Mouse (Mus musculus): Measurements from ENCODE around the gene Tgoln1. TPM values are rescaled to one million over a fixed set of nuclear protein-coding genes. Genes with fewer than 3 reads are reported as not detected.

Tgoln1 gene
- total RNA-seq, 2 experiments from 2014 or later = 29.7 to 30.3 TPM

DNA sequence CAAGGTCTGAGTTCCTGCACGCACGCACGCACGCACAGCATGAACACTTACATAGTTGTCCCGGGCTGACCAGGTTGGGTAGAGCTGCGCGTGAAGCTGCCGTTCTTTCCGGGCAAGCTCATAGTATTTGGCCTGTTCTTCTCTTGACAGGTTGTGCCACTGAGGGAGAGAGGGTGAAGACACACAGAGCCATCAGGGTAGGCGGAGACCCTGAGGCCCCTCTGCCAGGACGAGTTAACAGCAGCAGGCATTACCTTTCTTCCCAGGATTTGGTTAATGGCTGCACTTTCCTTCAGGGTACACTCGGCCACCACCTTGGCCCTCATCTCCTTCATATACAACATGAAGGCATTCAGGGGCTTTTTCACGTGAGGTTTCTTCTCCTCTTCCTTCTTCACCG lies 14.2 kb upstream of the Tgoln1 start:
- intact Hi-C loops (cut with DNase I) = no loop called here
- no peak for DNase-seq

DNA sequence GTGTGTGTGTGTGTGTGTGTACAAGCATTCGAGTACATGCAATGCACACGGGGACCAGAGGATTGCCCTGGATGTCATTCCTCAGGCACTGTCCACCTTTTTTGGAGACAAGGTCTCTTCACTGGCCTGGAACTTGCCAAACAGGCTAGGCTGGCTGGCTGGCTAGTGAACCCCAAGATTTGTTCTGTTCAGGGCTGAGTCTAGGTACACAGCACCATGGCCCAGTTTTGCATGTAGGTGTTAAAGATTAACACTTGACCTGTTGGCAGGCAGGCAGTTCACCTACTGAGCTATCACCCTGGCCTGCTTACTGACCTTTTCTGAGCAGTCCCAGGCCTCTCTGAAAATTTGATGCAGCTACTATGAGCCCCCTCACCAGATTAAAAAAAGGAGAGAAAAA lies 13.6 kb upstream of the Tgoln1 start:
- intact Hi-C loops (cut with DNase I) = no loop called here

DNA sequence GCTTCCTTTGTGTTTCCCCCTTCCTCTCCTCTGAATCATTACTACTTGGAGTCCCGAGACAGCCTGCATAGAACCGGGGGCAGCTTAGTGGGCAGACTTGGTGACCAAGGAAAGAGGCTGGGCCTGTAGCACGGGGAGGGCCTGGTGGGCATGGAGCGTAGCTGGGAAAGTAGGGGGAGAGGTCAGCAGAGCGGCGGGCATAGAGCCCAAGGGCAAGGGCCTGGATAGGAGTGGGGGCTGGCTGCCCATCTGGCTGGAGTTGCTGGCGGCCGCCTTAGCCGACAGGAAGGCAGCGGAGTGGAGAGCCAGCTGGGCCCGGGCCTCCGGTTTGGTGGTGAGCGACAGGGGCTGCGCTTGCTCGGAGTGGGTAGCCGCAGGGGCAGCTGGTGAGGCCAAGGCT lies 10.5 kb upstream of the Tgoln1 start:
- DNase-seq = peak; percentile 81

More for the DNA sequence above, 13.6 kb upstream of the Tgoln1 start:
- DNase-seq = no peak

DNA sequence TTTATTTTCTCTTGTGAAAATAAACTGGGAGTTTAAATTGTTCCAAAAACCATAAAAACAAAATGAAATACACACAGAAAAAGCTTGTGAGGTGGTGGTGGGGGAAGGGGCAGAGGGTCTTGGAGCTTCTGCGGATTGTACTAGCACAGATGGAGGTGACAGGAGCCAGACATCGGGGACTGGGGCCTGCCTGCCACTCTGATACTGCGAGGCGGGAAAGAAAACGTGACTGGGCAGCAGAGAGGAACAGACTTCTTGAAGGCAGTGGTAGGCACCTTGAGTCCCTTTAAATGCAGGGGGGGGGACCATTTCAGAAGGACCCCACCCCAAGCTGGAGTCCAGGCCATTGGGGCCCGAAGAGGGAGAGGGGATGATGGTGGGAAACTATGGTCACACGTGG lies 9.6 kb upstream of the Tgoln1 start:
- intact Hi-C loops (cut with DNase I) = no loop called here
- DNase-seq = no peak

More for the DNA sequence above, 10.5 kb upstream of the Tgoln1 start:
- intact Hi-C loops (cut with DNase I) = no loop called here

DNA sequence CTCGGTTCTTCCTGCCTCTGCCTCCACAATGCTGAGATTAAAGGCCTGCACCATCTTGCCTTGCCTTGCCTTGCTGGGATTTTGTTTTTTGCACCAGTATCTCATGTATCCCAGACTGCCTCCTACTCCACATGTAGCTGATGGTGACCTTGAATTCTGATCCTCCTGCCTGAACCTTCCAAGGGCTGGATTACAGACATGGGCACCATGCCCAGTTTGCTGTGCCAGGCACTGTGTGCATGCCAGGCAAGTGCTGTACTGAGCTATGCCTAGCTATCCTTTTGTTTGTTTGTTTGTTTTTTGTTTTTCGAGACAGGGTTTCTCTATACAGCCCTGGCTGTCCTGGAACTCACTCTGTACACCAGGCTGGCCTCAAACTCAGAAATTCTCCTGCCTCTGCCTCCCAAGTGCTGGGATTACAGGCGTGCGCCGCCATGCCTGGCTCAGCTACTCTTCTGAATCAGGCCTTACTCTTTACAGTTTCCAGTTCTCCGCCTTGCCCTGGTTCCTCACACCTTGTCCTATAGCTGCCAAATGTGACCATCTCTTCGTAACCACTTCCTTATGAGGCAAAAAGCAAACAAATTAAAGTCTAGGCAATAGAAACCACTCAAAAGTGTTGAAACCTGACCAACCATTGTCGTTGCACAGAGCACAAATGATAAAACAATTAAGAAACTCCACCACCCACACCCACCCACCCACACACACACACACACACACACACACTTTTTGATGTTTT lies 7.0 kb upstream of the Tgoln1 start:
- no peak for DNase-seq
- intact Hi-C loops (cut with DNase I) = no loop called here

DNA sequence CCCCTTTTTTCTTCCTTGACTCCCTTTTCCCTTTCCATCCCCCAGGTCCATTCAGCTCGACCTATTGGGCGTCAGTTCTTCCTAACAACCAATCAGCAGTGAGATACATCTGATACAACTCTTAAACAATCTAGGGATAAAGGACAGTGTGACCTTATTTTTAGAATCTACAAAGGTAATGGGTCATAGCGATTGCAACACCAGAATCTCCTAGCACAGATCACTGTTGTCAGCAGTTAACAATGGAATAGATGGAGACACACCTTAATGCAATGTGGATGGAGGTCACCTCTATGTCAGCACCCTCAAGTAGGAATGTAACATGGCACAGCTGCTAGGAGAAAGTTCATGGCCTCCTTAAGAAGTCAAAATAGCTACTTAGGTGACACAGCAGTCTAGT lies 6.1 kb upstream of the Tgoln1 start:
- intact Hi-C loops (cut with DNase I) = no loop called here

DNA sequence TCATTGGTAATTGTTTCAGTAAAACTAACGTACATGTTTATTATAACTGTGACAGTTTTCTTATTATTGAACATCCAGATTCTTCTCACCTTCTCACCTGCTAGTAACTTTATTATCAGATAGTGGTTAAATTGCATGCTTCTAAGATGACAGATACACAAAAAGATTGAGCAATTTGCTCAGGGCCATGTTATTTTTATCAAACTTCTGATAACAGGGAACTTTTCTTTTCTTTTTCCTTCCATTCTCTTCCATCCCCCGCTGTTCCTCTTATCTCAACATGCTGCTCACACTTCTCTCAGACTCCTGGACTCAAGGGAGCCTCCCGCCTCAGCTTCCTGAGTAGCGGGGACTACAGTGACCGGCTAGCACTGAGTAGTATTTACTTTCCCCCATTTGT lies 4.1 kb upstream of the Tgoln1 start:
- intact Hi-C loops (cut with DNase I) = no loop called here
- DNase-seq = no peak

More for the DNA sequence above, 6.1 kb upstream of the Tgoln1 start:
- DNase-seq = no peak

DNA sequence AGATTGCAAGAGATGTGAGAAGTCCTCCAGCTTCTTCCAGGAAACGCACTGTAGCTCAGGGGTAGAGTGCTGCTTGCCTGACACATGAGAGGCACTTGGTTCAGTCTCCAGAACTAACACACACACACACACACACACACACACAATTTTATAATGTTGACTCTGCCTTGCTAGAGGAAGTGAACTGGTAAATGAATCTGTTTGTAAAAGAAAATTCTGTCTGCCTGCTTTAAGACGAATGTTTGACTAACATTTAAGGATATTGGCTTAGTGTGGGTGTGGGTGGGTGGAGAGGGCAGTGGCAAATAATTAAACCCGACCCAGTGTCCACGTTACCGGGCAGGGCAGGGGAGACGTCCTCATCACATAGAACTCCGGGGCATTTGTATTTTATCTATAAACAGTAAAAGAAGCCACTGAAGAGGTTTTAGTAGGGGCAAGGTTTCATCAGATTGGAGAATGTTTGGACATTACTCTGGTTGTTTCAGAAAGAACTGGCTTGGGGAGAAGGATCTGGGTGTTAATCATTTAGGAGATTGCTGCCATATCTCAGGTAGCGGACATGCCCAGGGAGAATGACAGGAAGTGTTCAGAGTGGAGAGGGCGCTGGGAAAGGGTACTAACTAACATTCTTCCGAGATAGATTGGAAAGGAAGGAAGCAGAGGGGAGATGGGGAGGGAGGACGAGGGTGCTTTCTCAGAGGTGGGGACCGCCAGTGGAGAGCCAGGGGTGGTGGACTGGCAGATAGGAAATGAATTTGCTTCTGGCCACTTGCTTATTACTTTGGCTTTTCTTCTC lies 3.1 kb upstream of the Tgoln1 start:
- no peak for DNase-seq
- intact Hi-C loops (cut with DNase I) = no loop called here

DNA sequence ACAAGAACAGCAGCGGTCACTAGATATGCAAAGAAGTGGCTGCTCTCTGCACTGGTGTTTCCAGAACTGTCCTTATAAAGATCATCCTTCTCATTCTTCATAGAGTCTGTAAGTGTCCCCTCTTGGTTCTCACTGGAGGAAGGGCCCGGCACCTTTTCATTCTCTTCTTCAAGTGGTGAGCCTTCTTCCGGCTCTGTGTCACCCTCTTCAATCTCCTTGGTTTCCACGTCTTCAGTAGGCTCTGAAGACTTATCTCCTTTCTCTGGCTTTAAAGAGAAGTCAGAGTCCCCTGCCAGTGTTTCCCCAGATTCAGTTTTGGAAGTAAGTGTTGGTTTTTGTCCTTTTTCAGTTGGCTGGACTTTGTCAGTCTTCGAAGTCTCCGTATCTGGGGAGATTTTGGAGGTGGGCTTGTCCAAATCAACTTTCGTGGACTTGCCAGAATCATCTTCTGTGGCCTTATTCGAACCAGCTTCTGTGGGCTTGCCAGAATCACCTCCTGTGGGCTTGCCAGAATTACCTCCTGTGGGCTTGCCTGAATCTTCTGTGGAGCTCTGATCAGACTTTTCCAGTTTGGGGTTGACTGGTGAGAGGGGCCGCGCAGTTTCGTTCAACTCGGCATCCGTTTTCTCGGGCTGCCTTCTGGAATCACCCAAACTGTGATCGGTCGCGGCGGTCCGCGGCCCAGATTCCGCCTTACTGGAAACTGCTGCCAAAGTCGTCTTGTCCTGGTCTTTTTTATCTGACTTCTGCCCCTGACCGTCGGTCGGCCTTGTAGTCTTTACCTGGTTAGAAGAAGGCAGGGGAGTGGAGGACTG lies 1.0 kb downstream of the Tgoln1 start:
- DNase-seq = no peak
- intact Hi-C loops (cut with DNase I) = no loop called here

DNA sequence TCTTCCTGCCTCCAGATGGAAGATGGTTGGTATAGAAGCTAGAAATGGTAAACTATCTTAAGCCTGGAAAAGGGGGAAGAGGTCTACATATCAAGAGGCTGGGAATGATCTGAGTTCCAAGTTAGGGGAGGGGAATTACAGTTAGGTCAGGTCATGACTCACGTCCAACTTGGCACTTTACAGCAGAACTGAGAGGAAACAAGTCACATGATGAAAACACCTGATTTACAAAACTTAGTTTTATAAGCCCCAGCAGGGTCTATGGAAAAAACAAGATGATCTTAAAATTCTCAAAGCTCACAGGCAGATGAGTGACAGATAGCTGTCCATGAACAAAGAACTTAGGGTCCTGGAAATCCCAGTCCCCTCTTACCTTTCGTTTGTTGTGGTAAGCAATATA lies 1.6 kb downstream of the Tgoln1 start:
- DNase-seq = no peak
- intact Hi-C loops (cut with DNase I) = no loop called here

DNA sequence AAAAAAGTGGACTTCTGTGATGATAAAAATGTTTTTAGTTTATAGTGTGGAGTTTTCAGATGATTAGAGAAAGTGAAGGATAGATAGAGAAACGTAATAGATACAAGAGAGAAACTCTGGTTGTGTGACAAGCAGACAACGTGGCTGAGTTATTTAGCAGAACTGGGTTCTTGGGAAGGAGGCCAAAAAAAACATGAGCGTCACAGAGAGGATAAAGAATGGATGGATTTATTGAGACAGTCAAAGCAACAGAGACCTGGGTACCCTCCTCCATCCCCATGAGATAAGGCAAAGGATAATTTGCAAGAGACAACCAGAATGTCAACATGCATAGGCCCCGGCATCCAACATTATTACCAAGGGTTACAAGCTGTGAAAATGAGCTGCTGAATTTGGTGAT lies 6.5 kb downstream of the Tgoln1 start:
- DNase-seq = no peak
- intact Hi-C loops (cut with DNase I) = no loop called here

DNA sequence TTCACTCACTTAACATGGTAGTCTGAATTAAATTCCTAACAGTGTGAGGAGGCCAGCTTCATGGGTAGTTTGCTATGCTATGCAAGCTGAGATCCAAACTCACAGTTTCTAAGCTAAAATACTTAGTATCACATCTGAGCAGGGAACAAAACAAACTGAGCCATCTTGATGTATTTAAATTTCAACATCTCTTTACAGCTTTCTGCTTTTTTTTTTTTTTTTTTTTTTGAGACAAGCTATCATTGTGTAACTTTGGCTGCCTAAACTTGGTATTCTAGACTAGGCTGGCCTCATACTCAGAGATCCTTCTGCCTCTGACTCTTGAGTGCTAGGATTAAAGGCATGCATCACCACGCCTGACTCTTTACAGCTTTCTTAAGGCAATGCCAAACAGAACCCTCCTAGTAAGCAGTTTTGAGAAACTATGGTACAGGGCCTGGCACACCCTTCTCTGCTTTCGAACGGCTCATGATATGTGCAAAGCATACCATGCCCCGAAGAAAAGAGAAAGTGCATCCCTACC lies 8.1 kb downstream of the Tgoln1 start:
- intact Hi-C loops (cut with DNase I) = no loop called here
- no peak for DNase-seq

DNA sequence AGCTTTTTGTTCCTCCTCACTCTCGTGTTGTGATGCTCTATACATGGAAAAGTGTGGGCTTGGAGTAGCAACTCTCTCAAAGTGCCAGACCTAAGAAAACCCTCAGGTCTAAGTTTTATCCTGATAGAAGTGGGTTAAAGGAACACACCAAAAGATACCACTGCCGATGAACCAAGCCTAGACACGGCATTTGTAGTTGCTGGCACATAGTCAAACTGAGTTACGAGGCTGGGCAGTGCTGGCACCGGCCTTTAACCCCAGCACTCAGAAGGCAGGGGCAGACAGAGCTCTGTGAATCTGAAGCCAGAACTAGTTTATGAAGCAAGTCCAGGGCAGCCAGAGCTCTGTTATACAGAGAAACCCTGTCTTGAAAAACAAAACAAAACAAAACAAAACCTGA lies 9.1 kb downstream of the Tgoln1 start:
- no peak for DNase-seq
- intact Hi-C loops (cut with DNase I) = no loop called here

DNA sequence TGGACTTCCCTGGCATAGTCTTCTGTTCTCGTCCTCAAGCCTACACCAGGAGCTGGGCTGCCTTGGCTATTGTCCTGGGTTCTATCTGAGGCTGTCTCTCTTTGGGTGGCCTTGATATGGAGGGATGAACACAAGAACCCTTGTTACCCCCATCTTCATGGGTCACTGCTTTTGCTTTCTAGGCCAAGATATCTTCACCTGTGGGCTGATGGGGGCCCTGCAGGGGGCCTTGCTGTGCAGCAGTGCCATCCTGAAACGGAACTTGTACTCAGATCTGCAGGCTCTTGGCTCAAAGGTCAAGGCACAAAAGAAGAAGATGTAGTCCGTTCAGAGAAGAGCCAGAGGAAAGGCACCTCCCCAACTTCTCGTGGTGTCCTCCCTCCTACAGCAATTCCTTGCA lies 9.7 kb downstream of the Tgoln1 start:
- DNase-seq = no peak
- intact Hi-C loops (cut with DNase I) = no loop called here

DNA sequence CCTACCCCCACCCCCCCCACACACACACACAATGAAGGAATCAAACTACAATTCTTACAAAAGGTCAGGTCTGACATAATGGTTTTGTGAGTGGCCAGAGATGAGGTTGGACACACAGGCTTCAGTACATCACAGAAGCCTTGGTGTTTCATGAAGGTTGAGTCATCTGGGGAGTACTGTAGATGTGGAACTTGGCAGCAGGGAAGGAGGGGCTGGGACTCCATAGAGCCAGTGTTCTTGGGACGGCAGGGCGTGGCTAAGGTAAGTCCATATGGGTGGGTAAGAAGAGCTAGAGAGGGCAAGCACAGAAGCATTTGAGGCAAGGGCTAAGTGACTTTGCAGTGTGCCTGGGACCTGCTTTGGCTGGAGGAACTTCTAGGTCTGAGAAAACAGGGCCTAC lies 12.7 kb downstream of the Tgoln1 start:
- DNase-seq = no peak
- intact Hi-C loops (cut with DNase I) = no loop called here

DNA sequence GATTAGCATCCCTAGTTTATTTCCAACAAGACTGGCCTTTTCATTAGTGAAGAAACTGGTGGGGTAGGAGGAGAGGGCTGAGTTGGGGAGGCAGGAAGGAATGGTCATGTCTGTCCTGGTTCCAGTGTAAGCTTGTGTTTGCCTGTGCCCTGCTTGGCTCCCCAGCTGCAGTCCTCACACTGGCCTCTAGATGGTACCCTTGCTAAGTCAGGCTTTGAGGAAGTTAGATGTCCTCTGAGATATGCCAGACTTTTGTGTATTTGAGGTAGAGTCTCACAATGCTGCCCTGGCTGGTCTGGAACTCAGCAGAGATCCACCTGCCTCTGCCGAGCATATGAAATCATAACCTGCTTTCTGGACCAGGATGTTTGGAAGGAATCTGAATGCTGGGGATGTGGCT lies 15.1 kb downstream of the Tgoln1 start:
- peak; percentile 75 for DNase-seq
- intact Hi-C loops (cut with DNase I) = no loop called here

DNA sequence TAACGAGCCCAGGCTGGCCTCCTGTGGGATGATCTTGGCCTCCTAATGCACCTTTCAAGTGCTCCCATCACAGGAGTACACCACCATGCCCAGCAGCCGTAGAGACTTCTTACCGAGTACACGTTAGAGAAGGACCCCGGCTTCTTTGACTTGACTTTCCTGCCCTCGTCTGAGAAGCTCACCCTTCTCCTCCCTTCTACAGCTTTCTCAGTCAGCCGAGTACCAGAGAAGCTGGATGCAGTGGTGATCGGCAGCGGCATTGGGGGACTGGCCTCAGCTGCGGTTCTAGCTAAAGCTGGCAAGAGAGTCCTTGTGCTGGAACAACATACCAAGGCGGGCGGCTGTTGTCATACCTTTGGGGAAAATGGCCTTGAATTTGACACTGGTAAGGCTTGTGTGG lies 16.0 kb downstream of the Tgoln1 start:
- no peak for DNase-seq
- intact Hi-C loops (cut with DNase I) = no loop called here

DNA sequence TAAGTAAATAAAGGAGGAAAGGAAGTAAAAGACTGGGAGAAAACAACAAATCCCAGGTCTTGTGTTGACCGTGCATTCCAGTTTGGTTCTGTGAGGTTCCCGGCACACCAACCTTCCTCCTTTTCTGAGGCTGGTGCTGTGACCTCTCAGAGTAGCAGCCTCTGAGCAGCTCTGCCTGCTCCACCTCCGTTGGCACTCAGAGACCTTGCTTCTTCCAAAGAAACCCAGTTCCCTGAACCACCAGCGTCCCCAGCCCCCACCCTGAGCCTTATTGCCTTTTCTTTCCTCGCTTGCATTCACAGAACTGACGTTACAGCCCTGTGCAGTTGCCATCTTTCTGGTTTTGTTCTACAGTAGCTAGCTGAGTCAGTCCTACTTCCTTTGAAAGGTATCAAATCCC lies 16.6 kb downstream of the Tgoln1 start:
- no peak for DNase-seq
- intact Hi-C loops (cut with DNase I) = no loop called here

DNA sequence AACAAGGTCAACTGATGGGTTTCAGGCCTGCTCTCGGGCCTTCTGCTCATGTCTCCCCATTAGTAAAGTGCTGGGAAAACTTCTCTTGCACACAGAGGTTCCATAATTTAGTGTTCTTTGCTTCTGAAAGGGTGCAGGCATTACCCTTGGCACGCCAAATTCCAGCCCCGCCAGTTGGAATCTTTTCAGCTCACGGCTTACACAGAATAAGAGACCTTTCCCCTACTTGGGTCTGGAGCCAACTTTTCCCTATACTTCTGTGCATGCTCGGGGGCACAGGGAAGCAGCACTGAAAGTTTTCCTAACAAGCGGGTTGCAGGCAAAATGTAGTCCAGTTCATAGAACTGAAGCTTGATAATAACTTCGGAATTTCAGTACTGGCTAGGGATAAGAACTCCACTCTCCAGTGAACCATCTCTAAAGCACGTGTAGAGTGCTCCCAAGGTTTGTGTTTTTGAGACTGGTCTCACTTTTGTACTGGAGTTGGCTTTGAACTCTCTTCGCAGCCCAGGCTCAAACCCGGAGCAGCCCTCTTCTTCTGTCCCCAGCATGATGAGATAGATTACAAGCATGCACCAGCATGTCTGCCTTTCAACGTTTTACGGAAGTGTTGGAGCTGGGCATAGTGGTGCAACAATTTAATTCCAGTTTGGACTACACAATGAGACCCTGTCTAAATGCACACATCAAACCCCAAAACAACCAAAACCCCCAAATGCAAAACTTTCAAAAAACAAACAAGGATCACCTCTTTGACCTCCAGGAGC lies 17.8 kb downstream of the Tgoln1 start:
- peak; percentile 45 for DNase-seq
- intact Hi-C loops (cut with DNase I) = no loop called here

DNA sequence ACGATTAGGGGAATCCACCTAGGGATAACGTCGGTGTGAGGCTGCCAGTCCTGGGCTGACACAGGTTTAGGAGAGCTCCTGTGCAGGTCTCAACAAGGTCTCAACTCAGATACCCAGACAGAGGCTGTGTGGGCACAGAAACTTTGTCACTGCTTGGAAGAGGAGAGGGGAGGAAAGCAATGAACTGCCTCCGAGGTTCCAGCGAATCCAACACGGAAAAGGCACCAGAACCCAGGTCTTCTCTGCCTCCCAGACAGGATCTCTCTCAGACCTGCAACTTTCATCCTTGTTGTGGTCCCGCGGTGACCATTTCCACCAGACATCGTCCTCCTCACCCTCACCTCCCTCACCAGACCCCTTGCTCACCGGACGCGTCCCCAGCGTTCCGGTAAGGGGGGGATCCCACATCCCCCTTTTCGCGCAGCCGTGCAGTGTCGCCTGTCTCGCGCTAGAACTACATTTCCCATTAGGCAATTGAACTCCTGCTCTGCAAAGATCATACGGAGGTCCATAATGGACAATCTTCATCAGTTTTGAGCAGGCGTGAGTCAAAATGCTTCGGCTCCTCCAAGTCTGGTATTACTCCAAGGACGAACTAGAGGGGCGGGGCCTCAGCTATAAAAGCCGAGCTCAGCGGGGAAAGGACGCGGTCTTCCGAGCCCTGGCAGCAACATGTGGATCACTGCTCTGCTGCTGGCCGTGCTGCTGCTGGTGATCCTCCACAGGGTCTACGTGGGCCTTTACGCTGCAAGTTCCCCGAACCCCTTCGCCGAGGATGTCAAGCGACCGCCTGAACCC lies 18.6 kb downstream of the Tgoln1 start, which contains the start of the genes Elmod3 and Retsat:
Elmod3 (minus strand) TSS at position 458 of the 798 bp plus-strand sequence.
Retsat (plus strand) TSS at position 520 of the 798 bp plus-strand sequence.
- DNase-seq = peak; percentile 88
- intact Hi-C loops (cut with DNase I) = no loop called here
